Mouse (Mus musculus) stomach, postnatal 0 days (tissue): ENCODE results near the gene Nhsl2. TPM values are rescaled to one million over a fixed set of nuclear protein-coding genes. Genes with fewer than 3 reads are reported as not detected.

Experiments used
- ATAC-seq: fragments of 200-750 bp; cut with Nextera tagmentation; 2 replicates; pipeline ENCODE4 v1.8.0; 2017; ENCODE audit not compliant: low FRiP score, low TSS enrichment
- DNase-seq: peaks from one replicate; pipeline ENCODE4 v3.0.0-alpha.2; 2016; ENCODE audit warnings: low spot score
- H3K27ac ChIP-seq: fragments of 300-500 bp; sonication (generic); replicated peaks from 2 replicates; pipeline ENCODE4 v1.5.1; 2014; ENCODE audit warnings: mild to moderate bottlenecking, control low read depth
- H3K27me3 ChIP-seq: fragments of 300-500 bp; sonication (generic); 2 replicates; pipeline ENCODE4 v1.6.1; 2014; ENCODE audit warnings: low read length; ENCODE audit not compliant: control insufficient read depth, insufficient read depth
- H3K36me3 ChIP-seq: fragments of 300-500 bp; sonication (generic); 2 replicates; pipeline ENCODE4 v1.6.1; 2014; ENCODE audit warnings: low read length, mixed read lengths; ENCODE audit not compliant: control insufficient read depth, insufficient read depth
- H3K4me1 ChIP-seq: fragments of 300-500 bp; sonication (generic); replicated peaks from 2 replicates; pipeline ENCODE4 v1.6.1; 2014; ENCODE audit warnings: antibody characterized with exemption; ENCODE audit not compliant: control insufficient read depth, insufficient read depth
- H3K4me2 ChIP-seq: fragments of 300-500 bp; sonication (generic); replicated peaks from 2 replicates; pipeline ENCODE4 v1.6.1; 2014; ENCODE audit warnings: low read depth, mild to moderate bottlenecking, control low read depth, moderate library complexity
- H3K4me3 ChIP-seq: fragments of 300-500 bp; sonication (generic); 2 replicates; pipeline ENCODE4 v1.5.1; 2014; ENCODE audit warnings: low read depth, low read length, control low read depth
- H3K9ac ChIP-seq: fragments of 300-500 bp; sonication (generic); 2 replicates; pipeline ENCODE4 v1.6.1; 2014; ENCODE audit warnings: mild to moderate bottlenecking, low read length, control low read depth, mixed read lengths
- H3K9me3 ChIP-seq: fragments of 300-500 bp; sonication (generic); 2 replicates; pipeline ENCODE4 v1.6.1; 2016; ENCODE audit warnings: low read length; ENCODE audit not compliant: control insufficient read depth
- CTCF ChIP-seq: IDR thresholded peaks from 2 replicates; pipeline ENCODE4 v1.5.1; 2016; ENCODE audit warnings: antibody characterized with exemption, low read depth, mild to moderate bottlenecking, moderate library complexity
- EP300 ChIP-seq: optimal IDR thresholded peaks from 2 replicates; pipeline ENCODE3; 2016; ENCODE audit warnings: antibody characterized with exemption
- WGBS: fragments of 180-500 bp; shearing (Covaris S2); extraction: QIAGEN DNeasy Blood & Tissue Kit; methylation state at CpG from one replicate; pipeline ENCODE4 v1.1.7; 2014; 5-methylcytosine and 5-hydroxymethylcytosine counted together
- polyA plus RNA-seq: library from polyadenylated mRNA; unstranded; fragments of >200 nt; fragmentation: Nextera tagmentation; extraction: Ambion mirVana; gene quantifications from 2 replicates; pipeline ENCODE4 v1.2.1, GENCODE M21; 2015

Gene Nhsl2
- polyA plus RNA-seq, 1 experiment from 2014 or later: 2.2 TPM

DNA sequence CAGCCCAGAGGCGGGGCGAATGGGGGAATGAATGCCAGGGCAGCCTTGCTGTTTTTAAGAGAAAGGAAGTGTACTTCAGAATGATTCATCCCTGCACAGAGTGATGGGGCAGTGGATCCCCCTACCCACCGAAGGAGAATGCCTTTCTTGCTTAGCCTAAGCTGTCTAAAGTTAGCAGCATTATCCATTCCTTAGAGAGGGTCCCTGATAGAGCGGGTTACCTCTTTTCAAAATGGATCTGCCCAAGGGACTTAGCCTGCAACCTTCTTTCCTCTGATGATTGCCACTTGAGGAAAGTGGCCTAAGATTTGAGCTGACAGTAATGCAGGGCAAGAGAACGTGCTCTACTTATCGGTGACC lies 105.3 kb downstream of the Nhsl2 start:
- DNase-seq (no peak), ATAC-seq (no peak)
- no peak overlapping the region for H3K27ac ChIP-seq
- no peaks in the 10 kb centered on the region for H3K4me1 ChIP-seq
- H3K36me3 ChIP-seq: no peaks in the 10 kb centered on the region
- no peaks in the 10 kb centered on the region for H3K27me3 ChIP-seq
- no peak for TF ChIP-seq CTCF
- TF ChIP-seq EP300: no peak
- WGBS: 44% methylated on average over 6 of the region's 6 CpGs
- H3K9ac ChIP-seq: no peak overlapping the region
- H3K9me3 ChIP-seq: no peaks in the 10 kb centered on the region
- 0 out of 2 replicates have a peak overlapping the region, but pooled peaks have one; percentile 46 for H3K4me2 ChIP-seq
- no peak overlapping the region for H3K4me3 ChIP-seq

DNA sequence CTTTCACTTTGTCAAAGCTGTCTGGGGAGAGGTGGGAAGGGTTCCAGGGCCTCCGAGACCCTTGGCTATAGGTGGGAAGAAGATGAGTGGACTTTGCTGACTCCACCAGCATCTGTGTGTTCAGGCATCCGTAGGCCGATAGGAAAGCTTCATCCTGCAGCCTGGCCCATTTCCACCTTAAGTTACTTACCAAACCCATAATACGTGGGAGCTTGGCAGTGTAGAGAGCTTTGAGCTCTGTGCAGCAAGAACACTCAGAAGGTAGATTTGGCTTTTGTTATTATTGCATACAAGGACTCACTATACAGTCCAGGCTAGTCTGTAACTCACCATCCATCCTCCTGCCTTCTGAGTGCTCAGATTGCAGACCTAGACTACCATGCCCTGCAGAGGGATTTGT lies 112.7 kb downstream of the Nhsl2 start:
- no peaks in the 10 kb centered on the region for H3K36me3 ChIP-seq
- H3K27me3 ChIP-seq: no peaks in the 10 kb centered on the region
- no peak overlapping the region for H3K9ac ChIP-seq
- H3K4me2 ChIP-seq: no peak overlapping the region
- no peaks in the 10 kb centered on the region for H3K4me1 ChIP-seq
- H3K27ac ChIP-seq: no peak overlapping the region
- ATAC-seq (no peak), DNase-seq (no peak)
- H3K4me3 ChIP-seq: no peak overlapping the region; the same call in 1 of the 2 replicates
- TF ChIP-seq EP300: no peak
- no peak for TF ChIP-seq CTCF
- WGBS: 68% methylated on average over 4 of the region's 4 CpGs
- no peaks in the 10 kb centered on the region for H3K9me3 ChIP-seq

DNA sequence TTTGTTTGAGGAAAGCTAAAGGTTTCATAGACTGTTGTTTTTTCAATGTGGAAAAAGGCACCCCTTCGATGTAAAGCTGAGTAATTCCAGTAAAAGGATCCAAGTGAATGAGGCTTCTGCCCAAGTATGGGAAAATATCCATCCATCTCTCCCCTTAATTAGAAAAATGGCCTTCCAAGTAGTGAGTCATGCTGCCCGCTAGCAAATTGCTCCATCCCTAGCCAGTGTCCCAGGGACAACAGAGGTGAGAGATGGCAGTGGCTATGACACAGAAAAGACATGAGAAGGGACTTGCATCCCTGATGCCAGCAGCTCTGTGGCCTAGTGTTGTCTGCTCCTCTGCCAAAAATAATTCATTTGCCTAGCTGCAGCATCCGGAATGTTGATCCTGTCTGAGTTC lies 114.5 kb downstream of the Nhsl2 start:
- no peaks in the 10 kb centered on the region for H3K36me3 ChIP-seq
- peak overlapping the region; percentile 49; the same call in 1 of the 2 replicates for H3K27ac ChIP-seq
- no peaks in the 10 kb centered on the region for H3K27me3 ChIP-seq
- no peaks in the 10 kb centered on the region for H3K4me1 ChIP-seq
- no peak overlapping the region for H3K9ac ChIP-seq
- ATAC-seq: no peak
- WGBS: 46% methylated on average over 3 of the region's 3 CpGs
- TF ChIP-seq CTCF (no peak), EP300 (no peak)
- no peaks in the 10 kb centered on the region for H3K9me3 ChIP-seq
- no peak for DNase-seq
- no peak overlapping the region for H3K4me2 ChIP-seq
- no peak overlapping the region for H3K4me3 ChIP-seq

DNA sequence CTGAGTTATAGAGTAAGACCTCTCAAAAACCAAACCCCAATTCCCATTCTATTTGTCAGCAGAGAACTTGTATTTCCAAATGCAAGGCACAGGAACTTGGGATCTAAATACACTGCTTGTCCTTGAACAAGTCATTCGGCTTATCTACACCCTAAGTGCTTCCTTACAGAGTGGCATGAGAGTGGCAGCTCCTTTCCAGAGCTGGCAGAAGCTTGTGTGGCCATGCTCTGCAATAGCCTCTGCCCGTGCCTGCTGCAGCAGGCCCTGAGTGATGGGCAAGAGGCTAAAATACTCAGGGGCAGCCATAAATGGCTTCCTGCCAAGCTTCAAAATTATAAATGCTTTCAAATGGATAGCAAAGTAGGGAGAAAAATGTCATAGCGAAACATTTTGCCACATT lies 123.8 kb downstream of the Nhsl2 start:
- H3K4me3 ChIP-seq: no peak overlapping the region
- TF ChIP-seq CTCF: no peak
- no peak for TF ChIP-seq EP300
- no peak overlapping the region for H3K4me2 ChIP-seq
- H3K27ac ChIP-seq: no peak overlapping the region
- WGBS: 51% methylated on average over 3 of the region's 3 CpGs
- H3K27me3 ChIP-seq: no peaks in the 10 kb centered on the region
- no peaks in the 10 kb centered on the region for H3K4me1 ChIP-seq
- H3K9ac ChIP-seq: no peak overlapping the region
- ATAC-seq (no peak), DNase-seq (no peak)
- H3K36me3 ChIP-seq: no peaks in the 10 kb centered on the region
- H3K9me3 ChIP-seq: no peaks in the 10 kb centered on the region

DNA sequence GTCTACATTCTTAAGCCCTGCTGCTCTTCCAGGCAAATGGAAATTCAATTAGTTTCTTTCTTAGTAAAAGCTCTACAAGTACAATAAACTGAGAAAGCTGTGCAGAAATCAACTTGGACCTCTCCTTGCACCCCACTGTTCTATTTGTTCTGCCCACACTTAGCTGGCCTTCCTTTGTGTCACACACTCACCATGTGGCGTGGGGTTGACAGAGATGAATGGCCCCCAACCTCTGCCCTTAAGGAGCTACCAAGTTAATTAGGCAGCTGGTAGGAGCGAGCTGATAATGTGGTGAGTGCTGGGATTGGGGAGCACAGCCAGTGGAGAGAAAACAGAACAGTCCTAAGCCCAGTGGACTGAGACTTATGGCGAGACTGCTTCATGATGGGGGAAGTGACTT lies 127.7 kb downstream of the Nhsl2 start:
- ATAC-seq (no peak), DNase-seq (no peak)
- H3K4me2 ChIP-seq: no peak overlapping the region
- 57% methylated on average over 3 of the region's 3 CpGs for WGBS
- H3K9me3 ChIP-seq: no peaks in the 10 kb centered on the region
- H3K27ac ChIP-seq: no peak overlapping the region
- H3K4me3 ChIP-seq: no peak overlapping the region
- TF ChIP-seq CTCF (no peak), EP300 (no peak)
- H3K27me3 ChIP-seq: no peaks in the 10 kb centered on the region
- H3K9ac ChIP-seq: no peak overlapping the region
- no peaks in the 10 kb centered on the region for H3K4me1 ChIP-seq
- no peaks in the 10 kb centered on the region for H3K36me3 ChIP-seq

DNA sequence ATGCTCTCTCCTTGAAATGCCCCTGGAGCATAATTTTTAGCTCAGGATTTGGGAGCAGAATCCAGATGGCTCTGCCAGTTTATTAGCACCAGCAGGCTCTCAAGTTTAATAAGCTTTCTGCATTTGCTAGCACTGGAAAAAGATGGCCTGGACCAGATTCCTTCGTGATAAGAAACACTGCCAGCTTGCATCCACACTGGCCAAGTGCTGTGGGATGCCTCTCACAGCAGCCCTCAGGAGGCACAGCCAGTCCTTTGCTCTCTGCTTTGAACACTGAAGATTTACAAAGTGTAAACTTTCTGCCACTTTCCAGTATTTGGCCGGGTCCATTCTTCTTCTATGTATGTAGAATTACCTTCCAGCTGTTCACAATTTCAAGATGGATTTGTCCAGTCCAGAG lies 129.7 kb downstream of the Nhsl2 start:
- no peak; the same call in 1 of the 2 replicates for ATAC-seq
- peak overlapping the region; percentile 78 for H3K27ac ChIP-seq
- no peaks in the 10 kb centered on the region for H3K9me3 ChIP-seq
- no peaks in the 10 kb centered on the region for H3K4me1 ChIP-seq
- H3K9ac ChIP-seq: no peak overlapping the region
- H3K4me2 ChIP-seq: no peak overlapping the region
- no peak overlapping the region for H3K4me3 ChIP-seq
- no peaks in the 10 kb centered on the region for H3K36me3 ChIP-seq
- no peaks in the 10 kb centered on the region for H3K27me3 ChIP-seq
- TF ChIP-seq CTCF (no peak), EP300 (peak; percentile 45)
- no peak for DNase-seq
- WGBS: 19% methylated on average over 2 of the region's 2 CpGs
